Mouse (Mus musculus) MEL (cell line): ENCODE measurements around the gene Sec16a. TPM values are rescaled to one million over a fixed set of nuclear protein-coding genes. Genes with fewer than 3 reads are reported as not detected.

Experiments
- DNase-seq: peaks from one replicate; pipeline ENCODE4 v3.0.0; 2011; ENCODE audit warnings: low read depth, low spot score
- H3K27ac ChIP-seq: 2 replicates; pipeline ENCODE4 v1.5.1; 2012; ENCODE audit warnings: low read depth, mild to moderate bottlenecking, control low read depth, low read length, moderate library complexity; ENCODE audit not compliant: control insufficient read depth
- H3K27me3 ChIP-seq, 2 experiments: fragments of 150-350 bp in 1 of 2; sonication (generic) in 1 of 2; 2 replicates each; pipeline ENCODE4 v1.6.1; 2012; ENCODE audit warnings: low read length in 2 of 2, mild to moderate bottlenecking in 2 of 2, improper control_type of control experiment in 1 of 2, moderate library complexity in 1 of 2; ENCODE audit not compliant: insufficient read depth in 2 of 2, control insufficient read depth in 1 of 2
- H3K36me3 ChIP-seq, 2 experiments: 2 replicates each; pipeline ENCODE4 v1.6.1; 2012 to 2014; ENCODE audit warnings: low read length in 2 of 2, improper control_type of control experiment in 1 of 2, inconsistent platforms in 1 of 2, mild to moderate bottlenecking in 1 of 2; ENCODE audit not compliant: insufficient read depth in 2 of 2, control insufficient read depth in 1 of 2
- H3K4me1 ChIP-seq, 2 experiments: fragments of 150-350 bp in 1 of 2; sonication (generic) in 1 of 2; 2 replicates each; pipeline ENCODE4 v1.6.1; 2012; ENCODE audit warnings: low read length in 2 of 2, improper control_type of control experiment in 1 of 2, mild to moderate bottlenecking in 1 of 2; ENCODE audit not compliant: insufficient read depth in 2 of 2, control insufficient read depth in 1 of 2
- H3K4me3 ChIP-seq, 2 experiments: fragments of 150-350 bp in 1 of 2; sonication (generic) in 1 of 2; 2 replicates each; pipeline ENCODE4 v1.5.1; 2012; ENCODE audit warnings: low read depth in 2 of 2, low read length in 2 of 2, mild to moderate bottlenecking in 2 of 2, moderate library complexity in 2 of 2, control low read depth in 1 of 2, improper control_type of control experiment in 1 of 2; ENCODE audit not compliant: control insufficient read depth in 1 of 2, insufficient read depth in 1 of 2
- H3K79me2 ChIP-seq: 2 replicates; pipeline ENCODE4 v1.6.1; 2012; ENCODE audit warnings: mild to moderate bottlenecking, low read length, moderate library complexity; ENCODE audit not compliant: control insufficient read depth, poor library complexity, insufficient read depth
- H3K9ac ChIP-seq: 2 replicates; pipeline ENCODE4 v1.6.1; 2012; ENCODE audit warnings: low read depth, mild to moderate bottlenecking, control low read depth, low read length, moderate library complexity; ENCODE audit not compliant: control insufficient read depth, poor library complexity, severe bottlenecking
- H3K9me3 ChIP-seq: fragments of 150-350 bp; sonication (generic); replicated peaks from 2 replicates; pipeline ENCODE4 v1.6.1; 2012; ENCODE audit warnings: mild to moderate bottlenecking, low read length, improper control_type of control experiment, moderate library complexity; ENCODE audit not compliant: insufficient read depth
- CHD1 ChIP-seq: IDR thresholded peaks from 2 replicates; pipeline ENCODE4 v1.6.1; 2012; ENCODE audit warnings: low read depth, mild to moderate bottlenecking, inconsistent platforms, low read length, improper control_type of control experiment
- ELF1 ChIP-seq: IDR thresholded peaks from 2 replicates; pipeline ENCODE4 v1.6.1; 2014; ENCODE audit warnings: low read depth, mild to moderate bottlenecking, inconsistent platforms, low read length, improper control_type of control experiment, moderate library complexity
- ETS1 ChIP-seq: IDR thresholded peaks from 2 replicates; pipeline ENCODE4 v1.6.1; 2012; ENCODE audit warnings: low read depth, mild to moderate bottlenecking, inconsistent platforms, low read length, improper control_type of control experiment, moderate library complexity
- GABPA ChIP-seq: IDR thresholded peaks from 2 replicates; pipeline ENCODE4 v1.6.1; 2012; ENCODE audit warnings: low read depth, mild to moderate bottlenecking, inconsistent platforms, low read length, improper control_type of control experiment, moderate library complexity
- KAT2A ChIP-seq: conservative IDR thresholded peaks from 2 replicates; pipeline ENCODE4 v1.6.1; 2012; ENCODE audit warnings: low read depth, low read length, improper control_type of control experiment, inconsistent platforms
- MAZ ChIP-seq: IDR thresholded peaks from 2 replicates; pipeline ENCODE4 v1.6.1; 2012; ENCODE audit warnings: low read depth, mild to moderate bottlenecking, inconsistent platforms, low read length, improper control_type of control experiment
- NELFE ChIP-seq: IDR thresholded peaks from 2 replicates; pipeline ENCODE4 v1.6.1; 2011; ENCODE audit warnings: low read depth, low read length, improper control_type of control experiment
- POLR2AphosphoS2 ChIP-seq: IDR thresholded peaks from 2 replicates; pipeline ENCODE4 v1.6.1; 2011; ENCODE audit warnings: low read length, improper control_type of control experiment
- POLR2AphosphoS5 ChIP-seq: IDR thresholded peaks from 2 replicates; pipeline ENCODE4 v1.6.1; 2012; ENCODE audit warnings: low read depth, borderline replicate concordance, mild to moderate bottlenecking, inconsistent platforms, low read length, moderate library complexity, mixed read lengths
- RAD21 ChIP-seq: IDR thresholded peaks from 2 replicates; pipeline ENCODE4 v1.6.1; 2011; ENCODE audit warnings: mild to moderate bottlenecking, low read depth, low read length, improper control_type of control experiment
- SMC3 ChIP-seq: IDR thresholded peaks from 2 replicates; pipeline ENCODE4 v1.6.1; 2011; ENCODE audit warnings: low read depth, low read length, improper control_type of control experiment
- TAL1 ChIP-seq: IDR thresholded peaks from 2 replicates; pipeline ENCODE4 v1.6.1; 2012; ENCODE audit warnings: mild to moderate bottlenecking, inconsistent platforms, low read length, moderate library complexity, mixed read lengths
- USF2 ChIP-seq, 2 experiments: IDR thresholded peaks; 2 replicates each; pipeline ENCODE4 v1.6.1; 2011 to 2012; ENCODE audit warnings: improper control_type of control experiment in 2 of 2, low read length in 2 of 2, borderline replicate concordance in 1 of 2, inconsistent platforms in 1 of 2, low read depth in 1 of 2, mild to moderate bottlenecking in 1 of 2; ENCODE audit not compliant: insufficient read depth in 1 of 2
- ZC3H11A ChIP-seq: IDR thresholded peaks from 2 replicates; pipeline ENCODE4 v1.6.1; 2012; ENCODE audit warnings: low read depth, mild to moderate bottlenecking, inconsistent platforms, low read length, improper control_type of control experiment
- polyA plus RNA-seq, 2 experiments: library from polyadenylated mRNA; stranded (reverse) in 1 of 2; unstranded in 1 of 2; fragments of >175 nt in 1 of 2; fragments of >200 nt in 1 of 2; gene quantifications; 2 replicates each; pipeline versions ENCODE4 v1.2.1 to v1.2.4; 2012; ENCODE audit warnings: low replicate concordance in 2 of 2, low read depth in 1 of 2; ENCODE audit not compliant: insufficient read length in 2 of 2, insufficient read depth in 1 of 2, missing spikeins in 1 of 2
- total RNA-seq: library from RNA; depleted of rRNA; stranded (reverse); fragments of 300-350 nt; gene quantifications from 2 replicates; pipeline ENCODE4 v1.2.3, GENCODE M21; 2012

The Sec16a gene
- total and polyA plus RNA-seq, 3 experiments = 20.3 to 38.0 TPM; not detected in 1

GRCm38 (mm10) chr2:26490760-26491301 is 45.8 kb upstream of the Sec16a start:
- Histone ChIP-seq H3K9ac (no peak overlapping the region), H3K9me3 (no peaks in the 10 kb centered on the region), H3K36me3 (no peaks in the 10 kb centered on the region), H3K4me3 (no peak overlapping the region), H3K27me3 (no peaks in the 10 kb centered on the region)
- no peak for DNase-seq
- TF ChIP-seq MAZ = no peak
- TF ChIP-seq USF2 (IDR thresholded peaks at IDR 0.05; ENCODE audit: borderline replicate concordance in 1 of 2, insufficient read depth in 1 of 2, low read depth in 1 of 2, low read length in 2 of 2) = no peak
- no peak for TF ChIP-seq POLR2AphosphoS2
- no peak for TF ChIP-seq RAD21
- no peak for TF ChIP-seq POLR2AphosphoS5
- no peak for TF ChIP-seq ZC3H11A
- no peak for TF ChIP-seq CHD1
- TF ChIP-seq ETS1 = no peak
- TF ChIP-seq GABPA = no peak
- no peak for TF ChIP-seq KAT2A
- TF ChIP-seq ELF1 = no peak
- TF ChIP-seq SMC3 = no peak
- no peak for TF ChIP-seq NELFE
- TF ChIP-seq, all 39 proteins: peak for 0
- H3K27ac ChIP-seq = no peak overlapping the region
- no peaks in the 10 kb centered on the region for H3K79me2 ChIP-seq
- H3K4me1 ChIP-seq = peaks cover 0 to 7% of the 10 kb centered on the region in 2 experiments; a peak in 1 of 4 replicates

GRCm38 (mm10) chr2:26488535-26489135 is 43.6 kb upstream of the Sec16a start:
- Histone ChIP-seq H3K9ac (no peak overlapping the region), H3K27ac (no peak overlapping the region), H3K36me3 (no peaks in the 10 kb centered on the region; a peak in 1 of 4 replicates), H3K27me3 (0 out of 4 replicates have a peak, but pooled peaks cover 0 to 3% of the 10 kb centered on the region in 2 experiments), H3K4me1 (peaks cover 0 to 9% of the 10 kb centered on the region in 2 experiments; a peak in 2 of 4 replicates), H3K9me3 (no peaks in the 10 kb centered on the region), H3K4me3 (no peak overlapping the region), H3K79me2 (no peaks in the 10 kb centered on the region)
- no peak for TF ChIP-seq SMC3
- TF ChIP-seq TAL1 = no peak
- no peak for TF ChIP-seq USF2 (IDR thresholded peaks at IDR 0.05; ENCODE audit: borderline replicate concordance in 1 of 2, insufficient read depth in 1 of 2, low read depth in 1 of 2, low read length in 2 of 2)
- no peak for DNase-seq
